Mouse (Mus musculus): ENCODE results near the gene Agmat.
"Not testable (repeated sequence)": the region's sequence is repeated elsewhere in the genome, so short reads cannot be mapped to it uniquely, and the experiment has no call there.

The Agmat gene

DNA sequence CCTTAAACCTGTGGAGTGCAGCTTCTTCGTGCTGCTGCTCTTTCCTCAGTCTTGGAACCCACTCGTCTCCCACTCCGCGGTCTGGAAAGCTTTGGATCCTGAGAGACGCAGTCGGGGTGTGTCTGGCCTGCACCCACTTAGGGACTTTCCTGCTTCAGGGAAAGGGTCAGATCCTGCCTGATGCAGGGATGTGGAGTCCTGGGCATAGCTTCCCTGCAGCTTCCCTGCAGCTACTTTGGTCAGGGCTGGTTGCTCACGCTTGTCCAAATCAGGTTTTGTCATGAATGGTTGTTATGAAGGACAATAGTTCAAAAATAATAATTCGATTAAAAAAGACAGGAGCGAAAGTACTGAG, 11.3 kb upstream of the Agmat start:
- DNase-seq (ENCODE audit: low read depth, low spot score) = no peak

DNA sequence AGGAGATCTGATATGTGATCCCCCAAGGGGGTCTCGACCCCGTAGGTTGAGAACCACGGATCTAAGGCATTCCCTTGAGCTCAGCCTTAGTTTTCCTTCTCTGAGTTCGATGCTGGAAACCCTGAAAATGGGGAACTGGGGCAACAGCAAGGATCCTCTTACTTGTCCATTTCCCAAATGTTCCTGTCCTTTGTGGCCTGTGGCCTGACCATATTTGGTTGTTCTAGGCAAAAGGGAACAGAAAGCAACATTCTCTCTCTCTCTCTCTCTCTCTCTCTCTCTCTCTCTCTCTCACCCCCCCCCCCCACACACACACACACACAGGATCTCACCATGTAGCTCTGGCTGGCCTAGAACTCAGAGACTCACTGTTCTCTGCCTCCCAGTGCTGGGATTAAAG, 9.6 kb upstream of the Agmat start:
- DNase-seq (ENCODE audit: low read depth, low spot score) = no peak

GRCm38 (mm10) chr4:141738015-141738414, 8.5 kb upstream of the Agmat start:
- DNase-seq (ENCODE audit: low read depth, low spot score) = no peak

DNA sequence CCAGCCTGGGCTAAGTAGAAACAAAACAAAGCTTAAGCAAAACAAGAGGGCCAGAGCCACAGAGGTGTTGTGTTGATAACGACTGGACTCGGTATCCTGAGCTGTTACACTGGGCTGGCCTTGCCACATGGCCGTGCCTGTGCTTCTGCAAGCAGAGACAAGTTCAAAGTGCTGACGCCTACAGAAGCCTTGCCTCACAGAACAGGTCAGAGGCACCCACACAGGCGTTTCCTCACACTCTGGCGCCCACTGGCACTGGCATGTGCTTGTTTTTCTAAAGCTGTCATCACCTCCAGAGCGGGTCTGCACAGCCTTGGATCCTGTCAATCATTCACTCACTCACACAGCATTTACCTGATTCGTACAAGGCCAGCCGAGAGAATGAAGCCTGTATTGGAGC, 4.6 kb upstream of the Agmat start:
- no peak for DNase-seq (ENCODE audit: low read depth, low spot score)

- no peak for DNase-seq (ENCODE audit: low read depth, low spot score)
These were observed 4.1 kb upstream of the Agmat start for GRCm38 (mm10) chr4:141742381-141742780.

- no peak for DNase-seq (ENCODE audit: low read depth, low spot score)
These were observed 3.1 kb downstream of the Agmat start for GRCm38 (mm10) chr4:141749557-141749956.

DNA sequence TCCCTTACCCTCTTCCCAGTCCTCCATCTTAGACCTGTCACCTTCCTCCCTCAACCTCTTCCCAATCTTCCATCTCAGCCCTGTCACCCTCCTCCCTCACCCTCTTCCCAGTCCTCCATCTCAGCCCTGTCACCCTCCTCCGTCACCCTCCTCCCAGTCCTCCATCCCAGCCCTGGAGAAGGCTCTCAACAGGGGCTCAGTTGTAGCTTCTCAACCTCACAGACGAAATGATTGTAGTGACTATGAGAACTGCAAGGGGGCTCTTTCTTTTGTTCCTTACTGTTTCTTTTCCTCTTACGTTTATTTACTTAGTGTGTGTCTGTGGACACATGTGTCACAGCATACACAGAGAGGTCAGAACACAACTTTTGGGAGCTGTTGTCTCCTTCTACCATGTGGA, 4.4 kb downstream of the Agmat start:
- no peak for DNase-seq (ENCODE audit: low read depth, low spot score)

GRCm38 (mm10) chr4:141751419-141752075, 5.1 kb downstream of the Agmat start:
- DNase-seq (ENCODE audit: low read depth, low spot score) = no peak

DNA sequence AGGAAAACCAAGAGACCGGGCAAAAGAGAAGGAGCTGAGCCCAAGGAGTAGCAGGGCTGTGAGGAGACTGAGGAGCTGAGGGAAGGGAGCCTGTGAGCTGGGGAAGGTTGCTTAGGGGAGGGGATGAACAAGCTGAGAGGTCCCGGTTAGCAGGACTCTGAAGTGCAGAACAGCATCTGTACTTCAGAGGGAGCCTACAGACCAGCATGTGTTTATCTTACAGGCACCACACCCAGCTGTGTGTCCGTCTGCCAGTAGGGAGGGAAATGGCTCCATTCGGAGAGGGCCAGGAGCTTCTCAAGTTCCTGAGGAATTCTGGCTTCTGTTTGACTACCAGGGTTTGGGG, 5.6 kb downstream of the Agmat start:
- no peak for DNase-seq (ENCODE audit: low read depth, low spot score)

GRCm38 (mm10) chr4:141755375-141755930, 9.0 kb downstream of the Agmat start:
- no peak for DNase-seq (ENCODE audit: low read depth, low spot score)

- no peak for DNase-seq (ENCODE audit: low read depth, low spot score)
These were observed 10.7 kb downstream of the Agmat start for GRCm38 (mm10) chr4:141757124-141757523.

- DNase-seq (ENCODE audit: low read depth, low spot score) = no peak
These were observed 12.5 kb downstream of the Agmat start for GRCm38 (mm10) chr4:141758874-141759542.

DNA sequence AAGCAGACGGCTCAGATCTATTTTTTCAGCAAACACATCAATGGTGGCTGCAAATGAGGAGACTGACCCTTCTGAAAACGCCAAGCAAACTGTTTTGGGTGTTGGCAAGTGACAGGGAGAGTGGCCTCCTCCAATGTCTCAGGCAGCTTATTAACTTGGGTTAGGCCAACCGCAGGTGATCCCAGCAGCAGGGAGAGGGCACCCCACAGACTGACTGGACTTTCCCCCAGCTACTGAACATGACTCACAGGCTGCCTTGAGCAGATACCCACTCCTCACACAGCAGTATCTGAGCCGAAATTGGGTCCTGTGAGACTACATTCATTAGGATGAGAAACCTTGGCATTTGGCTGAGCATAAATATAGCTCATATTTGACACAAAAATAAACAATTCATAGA, 14.5 kb downstream of the Agmat start:
- no peak for DNase-seq (ENCODE audit: low read depth, low spot score)

DNA sequence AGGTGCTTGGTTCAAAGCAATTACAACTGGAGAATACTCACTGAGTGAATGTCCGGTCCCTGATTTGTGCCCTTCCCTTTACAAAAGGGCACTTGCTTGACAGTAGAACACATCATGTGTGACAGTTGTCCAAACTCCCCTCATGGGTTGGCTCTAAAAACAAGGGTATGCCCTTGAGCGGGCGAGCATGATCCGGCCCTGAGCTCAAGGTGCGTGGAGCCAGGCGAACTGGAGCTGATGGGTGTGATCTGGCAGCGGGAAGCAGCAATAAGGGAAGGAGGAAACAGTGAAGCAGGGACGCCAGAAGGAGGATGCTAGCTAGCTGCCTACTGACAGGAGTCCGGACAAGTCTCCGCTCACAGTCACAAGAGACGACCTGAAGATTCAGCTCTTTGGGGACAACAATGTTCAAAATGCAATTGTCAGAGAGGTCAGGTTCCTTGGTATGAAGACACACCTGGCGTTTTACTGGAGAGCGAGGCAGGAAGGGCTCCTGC, 15.7 kb downstream of the Agmat start:
- DNase-seq (ENCODE audit: low read depth, low spot score) = no peak

DNA sequence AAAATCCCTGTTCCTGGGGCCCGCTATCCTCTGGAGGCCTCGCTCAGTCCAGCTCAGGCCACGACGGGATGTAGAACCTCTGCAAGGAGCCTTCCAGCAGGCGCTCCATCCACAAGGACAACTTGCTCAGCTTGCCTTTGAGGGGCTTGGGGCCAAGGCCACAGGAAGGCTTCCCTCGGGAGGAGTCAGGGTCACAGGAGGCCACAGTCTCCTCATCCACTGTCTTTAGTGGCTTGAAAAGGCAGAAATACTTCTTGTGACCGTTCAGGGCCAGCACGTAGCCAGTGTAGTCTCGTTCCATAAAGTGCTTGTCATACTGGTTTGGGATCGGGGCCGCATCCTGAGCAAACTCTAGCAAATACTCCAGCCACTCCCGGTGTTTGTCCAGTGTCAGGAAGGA, 17.0 kb downstream of the Agmat start:
- no peak for DNase-seq (ENCODE audit: low read depth, low spot score)

DNA sequence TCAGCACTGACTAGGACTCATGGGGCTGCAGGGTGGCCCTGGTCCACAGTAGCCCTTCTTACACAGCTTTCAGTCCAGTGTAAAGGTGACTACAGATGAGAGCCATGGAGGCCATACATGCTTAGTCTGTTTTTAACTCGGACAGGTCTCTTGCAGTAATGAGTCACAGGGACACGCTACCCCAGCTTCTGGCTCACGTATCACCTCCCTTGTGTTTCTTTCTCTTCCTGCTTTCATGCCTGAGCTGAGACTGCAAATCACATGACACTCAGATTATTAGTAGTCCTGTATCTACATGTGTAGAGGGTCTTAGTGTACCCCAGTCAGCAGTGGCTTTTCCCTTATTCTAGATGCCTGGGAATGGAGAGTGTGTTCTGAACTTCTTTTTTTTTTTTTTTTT, 18.5 kb downstream of the Agmat start:
- no peak for DNase-seq (ENCODE audit: low read depth, low spot score)

GRCm38 (mm10) chr4:141766316-141766667, 19.8 kb downstream of the Agmat start:
- DNase-seq (ENCODE audit: low read depth, low spot score) = no peak

- no peak for DNase-seq (ENCODE audit: low read depth, low spot score)
These were observed 20.3 kb downstream of the Agmat start for GRCm38 (mm10) chr4:141766668-141767352.

DNA sequence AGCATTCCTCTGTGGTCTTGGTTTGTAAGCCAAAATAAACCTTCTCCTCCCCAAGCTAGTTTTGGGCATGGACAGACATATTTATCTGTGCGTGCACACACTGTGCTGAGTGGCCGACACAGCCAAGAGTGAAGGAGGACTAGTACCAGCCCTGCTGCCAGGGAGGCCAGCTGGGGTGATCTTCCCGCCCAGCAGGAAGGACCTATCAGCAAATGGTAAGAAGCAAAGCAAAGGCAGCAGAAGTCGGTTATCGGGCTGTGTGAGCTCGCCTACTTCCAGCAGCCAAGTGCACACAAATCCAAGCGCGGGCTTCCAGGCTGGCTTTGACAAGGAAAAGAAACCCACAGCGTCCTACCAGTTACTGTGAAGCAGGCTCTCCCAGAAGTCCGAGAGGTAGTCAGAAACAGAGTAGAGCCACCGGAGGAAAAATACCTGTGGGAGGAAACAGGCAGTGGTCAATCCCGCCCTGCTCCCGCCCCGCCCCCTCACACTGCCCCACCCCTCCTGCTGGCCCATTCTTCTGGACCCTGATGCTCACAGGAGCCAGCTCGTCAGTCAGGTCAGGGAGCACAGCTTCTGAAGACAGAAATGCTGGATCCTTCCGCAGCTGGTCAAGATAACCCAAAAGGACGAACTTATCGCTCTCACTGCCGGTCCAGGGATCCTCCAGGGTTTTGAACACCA, 21.0 kb downstream of the Agmat start:
- DNase-seq (ENCODE audit: low read depth, low spot score) = no peak

- DNase-seq (ENCODE audit: low read depth, low spot score) = no peak
These were observed 23.2 kb downstream of the Agmat start for GRCm38 (mm10) chr4:141769501-141770160.

DNA sequence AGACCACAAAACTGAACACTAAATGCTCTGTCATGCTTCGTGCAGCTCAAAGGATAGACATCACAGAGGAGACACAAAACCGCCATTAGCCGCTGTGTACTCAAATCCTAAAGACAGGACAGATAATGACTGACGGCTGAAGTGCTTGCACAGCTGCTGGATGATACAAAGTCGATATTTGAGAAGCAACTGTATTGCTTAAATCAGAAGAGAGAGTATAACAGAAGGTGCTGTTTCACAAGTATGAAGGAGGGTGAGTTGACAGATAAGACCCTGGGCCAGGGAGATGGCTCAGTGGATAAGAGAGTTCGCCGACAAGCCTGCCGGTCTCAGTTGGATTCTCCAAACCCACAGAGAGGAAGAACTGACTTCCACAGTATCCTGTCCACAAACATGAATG, 25.4 kb downstream of the Agmat start:
- DNase-seq (ENCODE audit: low read depth, low spot score) = no peak

- not testable (repeated sequence) for DNase-seq (ENCODE audit: low read depth, low spot score)
These were observed 26.5 kb downstream of the Agmat start for GRCm38 (mm10) chr4:141773019-141773418.

All from WW6 (cell line).